Mouse (Mus musculus) midbrain, embryonic 12.5 days (tissue): ENCODE results near the gene Traf3ip2. TPM values are rescaled to one million over a fixed set of nuclear protein-coding genes. Genes with fewer than 3 reads are reported as not detected.

Experiments
- ATAC-seq: fragments of 200-750 bp; cut with Nextera tagmentation; 2 replicates; pipeline ENCODE4 v1.8.0; 2017; ENCODE audit warnings: low read depth, moderate TSS enrichment, moderate library complexity; ENCODE audit not compliant: low FRiP score
- H3K27ac ChIP-seq: fragments of 300-500 bp; sonication (generic); replicated peaks from 2 replicates; pipeline ENCODE4 v1.5.1; 2016; ENCODE audit warnings: mild to moderate bottlenecking
- H3K27me3 ChIP-seq: fragments of 300-500 bp; sonication (generic); 2 replicates; pipeline ENCODE4 v1.6.1; 2016; ENCODE audit warnings: mild to moderate bottlenecking
- H3K36me3 ChIP-seq: fragments of 300-500 bp; sonication (generic); 2 replicates; pipeline ENCODE4 v1.6.1; 2016
- H3K4me1 ChIP-seq: fragments of 300-500 bp; sonication (generic); 2 replicates; pipeline ENCODE4 v1.6.1; 2016
- H3K4me2 ChIP-seq: fragments of 300-500 bp; sonication (generic); replicated peaks from 2 replicates; pipeline ENCODE4 v1.6.1; 2016; ENCODE audit warnings: mild to moderate bottlenecking, moderate library complexity
- H3K4me3 ChIP-seq: fragments of 300-500 bp; sonication (generic); 2 replicates; pipeline ENCODE4 v1.5.1; 2016; ENCODE audit warnings: mild to moderate bottlenecking
- H3K9ac ChIP-seq: fragments of 300-500 bp; sonication (generic); replicated peaks from 2 replicates; pipeline ENCODE4 v1.6.1; 2016; ENCODE audit warnings: mild to moderate bottlenecking, moderate library complexity
- H3K9me3 ChIP-seq: fragments of 300-500 bp; sonication (generic); 2 replicates; pipeline ENCODE4 v1.6.1; 2016; ENCODE audit warnings: mild to moderate bottlenecking
- whole genome bisulfite sequencing: fragments of 180-500 bp; shearing (Covaris S2); methylation state at CpG from one replicate; pipeline ENCODE4 v1.1.7; 2016; 5-methylcytosine and 5-hydroxymethylcytosine counted together
- polyA plus RNA-seq: library from polyadenylated mRNA; unstranded; fragments of >200 nt; fragmentation: Nextera tagmentation; extraction: Ambion mirVana; gene quantifications from 2 replicates; pipeline ENCODE4 v1.2.1, GENCODE M21; 2016

Gene Traf3ip2
- polyA plus RNA-seq, 1 experiment from 2014 or later, result 6.1 TPM

DNA sequence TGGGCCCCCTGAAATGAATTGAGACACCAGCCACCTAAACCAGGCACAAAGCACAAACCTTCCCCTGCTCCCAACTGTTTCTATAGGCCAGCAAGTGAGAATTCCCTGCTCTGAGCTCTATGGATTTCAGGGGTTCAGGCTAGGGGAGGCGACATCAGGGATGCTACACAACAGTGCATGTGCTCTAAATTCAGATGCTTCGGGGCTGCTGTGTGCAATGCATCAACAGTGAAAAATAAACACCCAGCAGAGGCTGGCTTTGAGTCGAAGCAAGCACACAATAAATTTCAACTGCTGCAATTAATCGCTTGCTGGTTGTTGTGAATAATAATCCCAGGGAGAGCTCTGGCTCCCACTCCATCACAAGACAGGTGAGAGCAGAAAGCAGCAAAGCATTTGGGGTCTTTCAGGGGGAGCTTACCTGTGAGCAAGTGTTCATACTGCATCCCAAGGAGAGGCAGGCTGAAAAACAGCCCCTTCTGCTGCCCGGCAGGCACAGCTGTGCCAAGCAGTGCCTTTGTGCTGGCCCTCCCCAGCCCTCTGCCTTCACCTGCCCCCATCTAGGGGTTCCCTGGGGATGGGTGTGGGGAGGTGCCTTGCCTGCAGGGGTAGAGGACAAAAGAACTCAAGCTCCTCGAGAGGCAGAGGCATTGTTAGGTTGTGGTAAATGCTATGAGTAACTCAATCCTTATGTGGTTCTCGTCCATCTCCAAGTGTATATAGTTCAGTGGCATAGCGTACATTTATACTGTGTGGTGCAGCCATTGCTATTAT lies 24.6 kb upstream of the Traf3ip2 start:
- Histone ChIP-seq H3K4me3 (no peak overlapping the region), H3K9me3 (0 out of 2 replicates have a peak, but pooled peaks cover 2% of the 10 kb centered on the region), H3K27me3 (no peaks in the 10 kb centered on the region; the same call in 1 of the 2 replicates), H3K36me3 (no peaks in the 10 kb centered on the region), H3K4me1 (peaks cover 23% of the 10 kb centered on the region), H3K27ac (peak overlapping the region; percentile 63), H3K9ac (no peak overlapping the region), H3K4me2 (no peak overlapping the region)
- ATAC-seq, result 0 out of 2 replicates have a peak, but pooled peaks have one; percentile 51
- WGBS, result 62% methylated on average over 8 of the region's 8 CpGs

DNA sequence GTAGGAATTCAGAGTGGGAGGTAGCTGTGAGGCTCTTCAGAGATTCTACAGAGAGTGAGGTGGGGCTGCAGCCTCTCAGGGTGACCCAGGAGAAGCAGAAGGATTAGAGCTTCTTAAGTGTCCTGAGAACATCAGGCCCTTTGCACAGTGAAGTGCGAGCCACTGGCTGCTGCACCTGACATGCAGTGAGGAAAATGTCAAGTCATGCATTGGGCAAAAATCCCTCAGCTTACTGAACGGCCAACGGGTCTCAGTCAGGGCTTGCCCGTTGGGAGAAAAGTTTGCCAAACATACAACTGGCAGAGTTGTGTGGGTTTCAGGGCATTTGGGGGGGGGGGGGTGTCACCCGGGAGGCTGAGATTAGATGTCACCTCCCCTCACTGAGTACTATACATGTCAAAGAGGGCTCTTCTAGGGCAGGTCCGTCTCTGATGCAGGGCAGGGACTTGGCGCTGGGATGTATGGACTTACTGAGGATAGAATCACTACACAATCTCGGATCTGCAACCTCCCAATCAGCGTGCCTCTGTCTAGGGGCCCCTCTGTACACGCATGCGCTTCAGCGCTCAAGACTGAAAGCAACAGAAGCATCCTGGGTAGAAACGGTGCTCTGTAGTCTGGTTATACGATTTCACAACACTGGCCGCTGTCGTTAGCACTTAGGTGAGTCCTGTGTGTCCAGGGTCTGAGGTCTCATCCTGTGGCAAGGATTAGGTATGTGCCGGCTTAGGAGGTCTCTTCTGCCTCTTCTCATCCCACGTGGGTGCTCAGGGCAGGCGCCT lies 22.8 kb upstream of the Traf3ip2 start:
- 81% methylated on average over 19 of the region's 19 CpGs for WGBS
- no peaks in the 10 kb centered on the region; the same call in 1 of the 2 replicates for H3K27me3 ChIP-seq
- no peak overlapping the region for H3K27ac ChIP-seq

DNA sequence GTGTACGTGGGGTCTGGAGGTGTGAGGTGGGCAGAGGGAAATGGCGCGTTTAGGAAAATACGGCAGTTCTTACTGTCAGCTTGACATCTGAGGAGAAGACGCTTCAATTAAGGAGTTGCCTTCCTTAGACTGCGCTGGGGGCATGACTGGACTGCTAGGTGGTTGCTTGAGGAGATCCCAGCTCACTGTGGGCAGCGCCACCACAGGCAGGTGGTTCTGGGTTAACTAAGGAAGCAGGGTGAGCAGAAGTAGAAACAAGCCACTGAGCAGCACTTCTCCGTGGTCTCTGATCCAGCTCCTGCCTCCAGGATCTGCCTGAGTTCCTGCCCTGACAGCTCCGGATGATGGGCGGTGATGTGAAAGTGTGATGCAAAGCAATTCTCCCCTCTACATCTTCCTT lies 22.1 kb upstream of the Traf3ip2 start:
- 89% methylated on average over 10 of the region's 10 CpGs for WGBS
- no peak for ATAC-seq
- Histone ChIP-seq H3K9ac (no peak overlapping the region), H3K27ac (no peak overlapping the region), H3K9me3 (0 out of 2 replicates have a peak, but pooled peaks cover 10% of the 10 kb centered on the region), H3K4me2 (no peak overlapping the region), H3K4me1 (peaks cover 25% of the 10 kb centered on the region), H3K27me3 (no peaks in the 10 kb centered on the region; the same call in 1 of the 2 replicates), H3K4me3 (no peak overlapping the region), H3K36me3 (no peaks in the 10 kb centered on the region)

More for the DNA sequence above, 22.8 kb upstream of the Traf3ip2 start:
- Histone ChIP-seq H3K4me2 (no peak overlapping the region), H3K4me1 (peaks cover 23% of the 10 kb centered on the region), H3K4me3 (no peak overlapping the region), H3K36me3 (no peaks in the 10 kb centered on the region), H3K9me3 (0 out of 2 replicates have a peak, but pooled peaks cover 10% of the 10 kb centered on the region), H3K9ac (no peak overlapping the region)
- ATAC-seq, result no peak

DNA sequence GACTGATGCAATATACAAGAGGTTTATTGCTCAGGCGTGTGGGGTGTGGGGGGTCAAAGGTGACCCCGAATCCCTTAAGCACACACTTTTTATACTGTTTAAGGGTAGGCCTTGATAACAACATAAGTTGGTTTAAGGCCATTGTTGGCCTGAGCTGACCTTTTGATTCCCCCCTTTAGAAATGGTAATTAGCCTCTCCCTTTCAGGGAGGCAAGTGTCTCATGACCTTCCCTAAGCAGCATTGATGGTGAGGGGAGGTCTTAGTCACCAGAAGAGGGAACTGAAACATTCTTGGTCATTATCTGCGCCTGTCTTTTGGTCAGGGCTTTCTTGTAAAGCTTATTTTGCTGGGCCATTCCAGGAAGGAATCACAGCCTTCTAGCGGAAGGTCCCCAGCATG lies 20.2 kb upstream of the Traf3ip2 start:
- peaks cover 26% of the 10 kb centered on the region for H3K4me1 ChIP-seq
- whole genome bisulfite sequencing, result 42% methylated on average over 4 of the region's 4 CpGs
- H3K9me3 ChIP-seq, result 0 out of 2 replicates have a peak, but pooled peaks cover 10% of the 10 kb centered on the region

DNA sequence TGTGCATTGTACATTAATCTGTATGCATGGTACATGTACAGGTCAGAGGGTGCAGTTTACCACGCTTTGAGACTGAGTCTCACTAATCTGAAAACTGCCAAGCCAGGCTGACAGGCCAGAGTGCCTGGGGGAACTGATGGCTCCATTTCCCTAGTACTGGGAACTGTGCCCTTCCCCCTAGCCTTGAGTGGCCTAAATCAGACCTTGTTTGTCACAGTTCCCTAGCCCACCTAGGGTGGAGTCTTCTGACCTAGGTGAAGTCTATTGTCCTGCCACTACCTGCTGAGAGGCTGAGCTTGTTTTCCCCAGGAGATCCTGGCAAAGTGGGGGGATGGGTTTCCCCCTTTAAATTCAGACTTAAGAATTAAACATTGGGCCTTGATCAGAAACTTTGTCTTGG lies 18.0 kb upstream of the Traf3ip2 start:
- H3K9me3 ChIP-seq, result 0 out of 2 replicates have a peak, but pooled peaks cover 10% of the 10 kb centered on the region
- 40% methylated on average over 1 of the region's 1 CpGs for WGBS
- H3K4me3 ChIP-seq, result no peak overlapping the region
- no peak for ATAC-seq
- no peak overlapping the region for H3K4me2 ChIP-seq
- H3K36me3 ChIP-seq, result no peaks in the 10 kb centered on the region
- peaks cover 19% of the 10 kb centered on the region for H3K4me1 ChIP-seq
- no peak overlapping the region for H3K9ac ChIP-seq
- H3K27ac ChIP-seq, result no peak overlapping the region
- H3K27me3 ChIP-seq, result no peaks in the 10 kb centered on the region; the same call in 1 of the 2 replicates

More for the DNA sequence above, 20.2 kb upstream of the Traf3ip2 start:
- Histone ChIP-seq H3K27ac (no peak overlapping the region), H3K27me3 (no peaks in the 10 kb centered on the region; the same call in 1 of the 2 replicates), H3K4me3 (no peak overlapping the region), H3K4me2 (no peak overlapping the region), H3K36me3 (no peaks in the 10 kb centered on the region), H3K9ac (no peak overlapping the region)
- ATAC-seq, result no peak

DNA sequence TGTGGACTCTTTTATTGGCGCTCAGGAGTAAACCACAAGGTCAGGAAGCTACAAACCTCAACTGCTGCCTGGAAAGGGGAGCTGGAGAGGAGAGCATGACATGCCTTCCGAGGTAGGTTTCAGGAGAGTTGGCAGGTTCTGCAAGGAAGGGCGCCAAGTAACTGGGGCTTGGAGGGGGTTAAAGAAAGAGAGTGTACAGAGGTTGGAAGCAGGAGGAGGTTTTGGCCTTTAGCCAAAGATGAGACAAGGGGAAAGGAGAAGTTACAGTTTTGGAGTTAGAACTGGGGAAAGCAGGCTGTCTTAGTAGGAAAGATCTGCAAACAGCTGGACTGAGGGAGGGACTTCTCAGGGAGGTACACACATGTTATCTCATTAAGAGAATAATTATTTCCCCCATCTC lies 16.9 kb upstream of the Traf3ip2 start:
- Histone ChIP-seq H3K27me3 (no peaks in the 10 kb centered on the region; the same call in 1 of the 2 replicates), H3K4me2 (no peak overlapping the region), H3K4me3 (no peak overlapping the region), H3K9ac (no peak overlapping the region), H3K9me3 (0 out of 2 replicates have a peak, but pooled peaks cover 10% of the 10 kb centered on the region), H3K27ac (no peak overlapping the region), H3K4me1 (peaks cover 19% of the 10 kb centered on the region), H3K36me3 (no peaks in the 10 kb centered on the region)
- 81% methylated on average over 3 of the region's 3 CpGs for WGBS
- ATAC-seq, result no peak

DNA sequence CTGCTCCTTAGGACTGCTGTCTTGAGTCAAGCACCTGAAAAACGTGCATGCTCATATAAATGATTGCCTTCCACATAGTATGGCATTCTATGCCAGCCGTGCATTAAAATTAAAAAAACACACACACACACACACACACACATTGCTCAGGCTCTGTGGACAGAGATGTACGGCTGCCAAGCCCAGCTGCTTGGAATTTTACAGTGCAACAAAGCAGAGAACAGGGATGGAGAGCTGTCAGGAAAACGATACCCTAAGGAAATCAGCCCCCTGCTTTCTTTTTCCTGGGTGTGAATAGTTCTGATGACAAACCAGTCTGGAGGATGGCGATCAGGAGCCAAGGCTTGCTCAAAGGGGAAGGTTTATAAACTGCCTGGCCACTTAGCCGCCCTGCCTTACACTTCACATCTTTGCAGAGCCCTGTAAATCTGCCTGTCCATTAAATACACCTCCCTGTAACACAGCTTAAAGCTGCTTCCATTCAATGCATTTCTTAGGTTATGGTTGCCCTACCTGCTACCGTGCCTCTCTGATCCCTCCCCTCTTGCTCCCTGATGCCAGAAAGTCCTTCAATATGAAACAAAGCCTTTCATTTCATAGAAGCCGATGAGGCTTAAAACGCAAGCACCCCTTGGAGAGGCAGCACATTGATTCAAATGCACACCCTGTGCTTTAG lies 15.5 kb upstream of the Traf3ip2 start:
- Histone ChIP-seq H3K4me1 (peaks cover 19% of the 10 kb centered on the region), H3K9me3 (0 out of 2 replicates have a peak, but pooled peaks cover 10% of the 10 kb centered on the region), H3K36me3 (no peaks in the 10 kb centered on the region), H3K4me2 (no peak overlapping the region), H3K27me3 (no peaks in the 10 kb centered on the region), H3K27ac (peak overlapping the region; percentile 46), H3K9ac (no peak overlapping the region), H3K4me3 (no peak overlapping the region)
- ATAC-seq, result no peak
- 41% methylated on average over 9 of the region's 9 CpGs for WGBS

DNA sequence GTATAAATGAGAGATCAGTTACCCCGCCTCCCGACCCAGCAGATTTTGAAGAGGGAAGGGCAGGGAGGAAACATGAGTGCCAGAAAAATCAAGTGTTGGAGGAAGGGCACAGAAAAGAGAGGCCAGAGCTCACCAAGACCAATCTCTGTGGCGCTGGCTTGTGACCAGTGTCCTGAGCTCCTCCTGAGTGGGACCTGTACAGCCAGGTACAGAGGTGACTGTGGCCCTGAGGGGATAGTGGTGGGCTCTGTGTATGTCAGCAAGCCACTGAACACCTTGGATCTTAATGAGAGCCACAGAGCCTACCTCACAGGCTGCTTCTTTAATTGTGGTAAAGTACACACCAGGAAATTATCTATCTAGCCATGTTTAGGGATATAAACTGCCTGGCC lies 14.9 kb upstream of the Traf3ip2 start:
- no peaks in the 10 kb centered on the region for H3K36me3 ChIP-seq
- no peak overlapping the region for H3K4me2 ChIP-seq
- H3K27ac ChIP-seq, result peak overlapping the region; percentile 46; the same call in 1 of the 2 replicates
- WGBS, result 51% methylated on average over 3 of the region's 3 CpGs
- no peaks in the 10 kb centered on the region for H3K27me3 ChIP-seq
- H3K4me1 ChIP-seq, result peaks cover 19% of the 10 kb centered on the region
- 0 out of 2 replicates have a peak, but pooled peaks cover 10% of the 10 kb centered on the region for H3K9me3 ChIP-seq
- no peak for ATAC-seq
- H3K4me3 ChIP-seq, result no peak overlapping the region
- H3K9ac ChIP-seq, result no peak overlapping the region

DNA sequence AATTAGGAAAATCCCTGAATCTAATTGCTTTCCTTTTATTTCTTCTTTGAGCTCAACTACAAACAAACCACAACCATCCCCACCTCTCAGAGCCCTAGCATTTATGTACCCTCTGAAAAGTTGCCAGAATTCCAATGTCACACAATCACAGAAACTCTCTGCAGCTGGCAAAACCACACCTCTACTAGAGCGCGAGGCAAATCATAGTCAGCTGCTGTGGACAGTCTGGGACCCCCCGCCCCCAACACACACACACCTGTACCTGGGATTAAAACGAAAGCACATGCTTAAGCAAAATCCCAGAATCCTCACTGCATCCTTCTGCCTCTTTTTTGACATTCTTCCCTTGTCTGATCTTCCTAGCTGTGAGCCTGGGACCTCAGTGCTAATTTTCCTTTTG lies 13.1 kb upstream of the Traf3ip2 start:
- no peak overlapping the region for H3K9ac ChIP-seq
- no peaks in the 10 kb centered on the region for H3K9me3 ChIP-seq
- H3K4me2 ChIP-seq, result no peak overlapping the region
- H3K36me3 ChIP-seq, result no peaks in the 10 kb centered on the region
- H3K27me3 ChIP-seq, result no peaks in the 10 kb centered on the region
- no peak overlapping the region for H3K4me3 ChIP-seq
- ATAC-seq, result no peak
- no peak overlapping the region for H3K27ac ChIP-seq
- WGBS, result 91% methylated on average over 4 of the region's 4 CpGs
- H3K4me1 ChIP-seq, result peaks cover 19% of the 10 kb centered on the region

DNA sequence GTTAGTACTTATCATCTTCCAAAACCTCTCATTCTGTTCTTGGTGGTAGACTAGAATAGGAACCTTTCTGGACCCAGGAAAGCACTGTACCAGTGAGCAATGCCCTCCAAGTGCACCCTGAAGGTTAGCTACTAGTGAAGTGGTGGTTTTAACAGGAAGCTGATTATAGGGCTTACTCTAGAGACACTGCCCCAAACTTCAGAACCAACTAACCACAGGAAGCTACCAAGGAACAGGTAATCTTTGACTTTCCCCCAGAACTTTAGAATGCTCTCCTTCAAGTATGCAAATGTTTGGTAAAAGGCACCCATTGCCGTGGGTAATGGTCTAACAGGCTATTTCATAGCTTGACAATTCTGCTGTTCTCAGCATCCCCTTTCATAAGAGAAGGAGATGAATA lies 12.6 kb upstream of the Traf3ip2 start:
- WGBS, result 91% methylated on average over 1 of the region's 1 CpGs

DNA sequence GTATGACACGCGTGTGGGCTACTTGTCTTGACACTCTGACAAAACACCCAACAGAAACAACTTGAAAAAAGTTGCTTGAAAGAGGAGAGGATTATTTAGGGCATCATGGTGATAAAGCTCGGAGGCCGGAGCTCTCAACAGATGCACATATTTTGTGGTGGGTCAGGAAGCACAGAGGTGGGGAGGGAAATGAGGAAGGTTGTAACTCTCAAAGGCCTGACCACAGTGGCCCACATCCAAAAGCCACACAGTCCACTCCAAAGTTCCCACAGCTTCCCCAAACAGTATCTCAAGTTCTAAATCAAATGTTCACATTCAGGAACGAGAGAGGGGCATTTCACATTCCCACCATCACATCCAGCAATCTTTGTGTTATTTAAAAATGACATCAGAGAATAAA lies 11.7 kb upstream of the Traf3ip2 start:
- peaks cover 5% of the 10 kb centered on the region; the same call in 1 of the 2 replicates for H3K9me3 ChIP-seq
- H3K27me3 ChIP-seq, result no peaks in the 10 kb centered on the region
- no peak overlapping the region for H3K4me2 ChIP-seq
- H3K36me3 ChIP-seq, result no peaks in the 10 kb centered on the region
- ATAC-seq, result no peak
- no peak overlapping the region for H3K27ac ChIP-seq
- H3K4me1 ChIP-seq, result peaks cover 13% of the 10 kb centered on the region
- 86% methylated on average over 5 of the region's 5 CpGs for WGBS
- no peak overlapping the region for H3K4me3 ChIP-seq
- H3K9ac ChIP-seq, result no peak overlapping the region

More for the DNA sequence above, 12.6 kb upstream of the Traf3ip2 start:
- no peaks in the 10 kb centered on the region for H3K36me3 ChIP-seq
- no peak overlapping the region for H3K4me2 ChIP-seq
- H3K9ac ChIP-seq, result no peak overlapping the region
- ATAC-seq, result no peak
- no peak overlapping the region for H3K4me3 ChIP-seq
- no peaks in the 10 kb centered on the region for H3K27me3 ChIP-seq
- H3K9me3 ChIP-seq, result peaks cover 4% of the 10 kb centered on the region; the same call in 1 of the 2 replicates
- H3K27ac ChIP-seq, result no peak overlapping the region
- peaks cover 19% of the 10 kb centered on the region for H3K4me1 ChIP-seq
